Mouse (Mus musculus) liver, postnatal 0 days (tissue): ENCODE results near the gene Phf19. TPM values are rescaled to one million over a fixed set of nuclear protein-coding genes. Genes with fewer than 3 reads are reported as not detected.

Experiments
- ATAC-seq: fragments of 200-750 bp; cut with Nextera tagmentation; 2 replicates; pipeline ENCODE4 v1.8.0; 2017; ENCODE audit warnings: mild to moderate bottlenecking, moderate library complexity
- DNase-seq: peaks from one replicate; pipeline ENCODE4 v3.0.0-alpha.2; 2016
- H3K27ac ChIP-seq: fragments of 300-500 bp; sonication (generic); 2 replicates; pipeline ENCODE4 v1.5.1; 2014; ENCODE audit warnings: antibody characterized with exemption, moderate library complexity, mild to moderate bottlenecking, low read depth
- H3K27me3 ChIP-seq: fragments of 300-500 bp; sonication (generic); 2 replicates; pipeline ENCODE4 v1.6.1; 2014; ENCODE audit warnings: low read length, control low read depth, mixed read lengths; ENCODE audit not compliant: insufficient read depth
- H3K36me3 ChIP-seq: fragments of 300-500 bp; sonication (generic); replicated peaks from 2 replicates; pipeline ENCODE4 v1.6.1; 2014; ENCODE audit warnings: mild to moderate bottlenecking, control low read depth, low read length, moderate library complexity, mixed read lengths; ENCODE audit not compliant: insufficient read depth
- H3K4me1 ChIP-seq: fragments of 300-500 bp; sonication (generic); 2 replicates; pipeline ENCODE4 v1.6.1; 2014; ENCODE audit warnings: antibody characterized with exemption, mild to moderate bottlenecking, control low read depth; ENCODE audit not compliant: insufficient read depth
- H3K4me2 ChIP-seq: fragments of 300-500 bp; sonication (generic); 2 replicates; pipeline ENCODE4 v1.6.1; 2014; ENCODE audit warnings: low read depth, mild to moderate bottlenecking, low read length, moderate library complexity, mixed read lengths
- H3K4me3 ChIP-seq: fragments of 300-500 bp; sonication (generic); 2 replicates; pipeline ENCODE4 v1.5.1; 2014; ENCODE audit warnings: low read depth, low read length
- H3K9ac ChIP-seq: fragments of 300-500 bp; sonication (generic); replicated peaks from 2 replicates; pipeline ENCODE4 v1.6.1; 2014; ENCODE audit warnings: mild to moderate bottlenecking, moderate library complexity
- H3K9me3 ChIP-seq: fragments of 300-500 bp; sonication (generic); 2 replicates; pipeline ENCODE4 v1.6.1; 2016; ENCODE audit warnings: mild to moderate bottlenecking, control low read depth, low read length, mixed read lengths
- CTCF ChIP-seq: sonication (generic); IDR thresholded peaks from 2 replicates; pipeline ENCODE4 v1.5.1; 2016; ENCODE audit warnings: antibody characterized with exemption, low read depth
- EP300 ChIP-seq: IDR thresholded peaks from 2 replicates; pipeline ENCODE4 v1.6.1; 2016; ENCODE audit warnings: antibody characterized with exemption, low read depth, mild to moderate bottlenecking
- WGBS: fragments of 180-500 bp; shearing (Covaris S2); extraction: QIAGEN DNeasy Blood & Tissue Kit; methylation state at CpG from one replicate; pipeline ENCODE4 v1.1.7; 2014; ENCODE audit not compliant: insufficient replicate concordance; 5-methylcytosine and 5-hydroxymethylcytosine counted together
- polyA plus RNA-seq: library from polyadenylated mRNA; unstranded; fragments of >200 nt; fragmentation: Nextera tagmentation; extraction: Ambion mirVana; gene quantifications from 2 replicates; pipeline ENCODE4 v1.2.1, GENCODE M21; 2015

The Phf19 gene
- polyA plus RNA-seq, 1 experiment from 2014 or later: 1.1 TPM

- H3K4me3 ChIP-seq: no peak overlapping the region
- WGBS: 65% methylated on average over 11 of the region's 11 CpGs
- no peak overlapping the region for H3K9ac ChIP-seq
Observed at GRCm38 (mm10) chr2:34941061-34941675, 27.3 kb upstream of the Phf19 start.

GRCm38 (mm10) chr2:34940246-34940645 is 26.4 kb upstream of the Phf19 start:
- H3K36me3 ChIP-seq: no peaks in the 10 kb centered on the region
- DNase-seq: no peak
- H3K9ac ChIP-seq: no peak overlapping the region
- no peak overlapping the region for H3K4me3 ChIP-seq
- no peak for TF ChIP-seq CTCF
- no peak for TF ChIP-seq EP300
- no peak overlapping the region for H3K27ac ChIP-seq
- peaks cover 3% of the 10 kb centered on the region; the same call in 1 of the 2 replicates for H3K27me3 ChIP-seq
- 81% methylated on average over 5 of the region's 5 CpGs for WGBS
- H3K4me2 ChIP-seq: no peak overlapping the region
- no peaks in the 10 kb centered on the region for H3K9me3 ChIP-seq
- ATAC-seq: no peak
- peaks cover 21% of the 10 kb centered on the region for H3K4me1 ChIP-seq

More at GRCm38 (mm10) chr2:34941061-34941675, 27.3 kb upstream of the Phf19 start:
- H3K27ac ChIP-seq: no peak overlapping the region
- H3K4me2 ChIP-seq: no peak overlapping the region
- H3K36me3 ChIP-seq: no peaks in the 10 kb centered on the region
- H3K27me3 ChIP-seq: peaks cover 3% of the 10 kb centered on the region; the same call in 1 of the 2 replicates
- no peaks in the 10 kb centered on the region for H3K9me3 ChIP-seq
- TF ChIP-seq CTCF: no peak
- no peak for TF ChIP-seq EP300
- peaks cover 24% of the 10 kb centered on the region for H3K4me1 ChIP-seq
- ATAC-seq (no peak), DNase-seq (no peak)

DNA sequence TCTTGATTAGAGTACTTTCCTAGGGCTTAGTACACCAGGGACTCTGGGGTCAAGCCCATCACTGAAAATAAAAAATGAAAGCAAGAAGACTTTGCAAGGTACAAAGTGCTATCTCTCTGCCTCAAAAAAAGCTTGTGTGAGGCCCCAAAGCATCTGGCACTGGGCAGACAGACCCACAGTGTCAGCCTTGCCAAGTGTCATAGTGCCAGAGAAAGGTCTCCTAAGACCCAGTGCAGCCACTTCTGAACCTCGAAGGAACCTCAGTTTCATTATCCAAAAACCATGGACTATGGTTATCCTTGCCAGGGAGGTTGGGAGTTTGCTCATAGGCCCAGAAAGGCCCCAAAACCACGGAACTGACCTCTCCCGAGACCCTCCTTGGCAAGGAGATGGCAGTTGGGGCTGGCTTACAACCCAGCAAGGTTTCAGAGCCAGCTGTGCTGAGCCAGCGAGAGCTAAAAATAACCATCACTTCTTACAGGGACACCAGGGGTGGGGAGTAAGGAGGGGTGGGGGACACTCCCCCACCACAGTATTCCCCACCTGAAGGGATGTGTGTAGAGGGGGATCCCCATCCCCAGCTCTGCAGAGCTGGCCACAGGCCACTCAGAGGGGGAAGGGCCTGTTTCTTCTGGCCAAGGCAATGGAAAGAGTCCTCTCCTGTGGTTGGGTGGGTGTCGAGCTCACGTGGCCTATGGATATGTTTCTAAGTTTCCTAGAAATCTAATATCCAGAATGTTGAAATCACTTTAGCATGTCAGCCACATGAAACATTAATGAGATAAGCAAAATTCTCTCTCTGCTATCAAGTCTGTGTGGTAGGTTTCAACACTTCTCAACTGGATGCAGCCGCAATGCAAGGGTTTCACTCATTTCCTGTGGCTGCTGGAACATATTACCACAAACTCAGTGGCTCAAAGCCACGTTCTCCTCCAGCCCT is 24.7 kb upstream of the Phf19 start:
- Histone ChIP-seq H3K36me3 (no peaks in the 10 kb centered on the region), H3K27me3 (peaks cover 3% of the 10 kb centered on the region; the same call in 1 of the 2 replicates), H3K4me3 (no peak overlapping the region), H3K4me1 (peaks cover 13% of the 10 kb centered on the region), H3K27ac (peak overlapping the region; percentile 52), H3K9ac (no peak overlapping the region), H3K4me2 (peak overlapping the region; percentile 18; the same call in 1 of the 2 replicates), H3K9me3 (no peaks in the 10 kb centered on the region)
- TF ChIP-seq EP300: peak; percentile 37; the same call in 1 of the 2 replicates
- TF ChIP-seq CTCF: no peak
- DNase-seq (peak; percentile 25), ATAC-seq (peak; percentile 15; the same call in 1 of the 2 replicates)
- WGBS: 30% methylated on average over 8 of the region's 8 CpGs

DNA sequence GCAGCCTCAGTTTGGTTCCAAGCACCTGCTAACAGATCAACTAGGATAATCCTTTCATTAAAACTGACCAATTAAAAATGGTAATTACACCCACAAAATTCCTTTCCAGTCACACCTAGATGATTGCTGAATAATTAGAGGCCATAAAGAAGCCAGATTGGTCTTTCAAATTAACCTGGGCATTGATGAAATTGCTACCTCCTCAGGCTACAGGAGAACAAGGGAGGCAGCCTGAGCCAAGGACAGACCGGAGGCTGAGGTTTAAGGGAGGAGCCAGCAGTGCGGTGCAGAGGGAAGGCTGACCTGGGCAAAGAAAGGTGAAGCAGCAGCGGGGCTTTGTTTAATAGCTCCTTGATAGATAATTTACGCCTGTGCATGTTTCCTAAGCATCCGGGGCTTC is 23.6 kb upstream of the Phf19 start:
- Histone ChIP-seq H3K4me3 (no peak overlapping the region), H3K4me1 (peaks cover 13% of the 10 kb centered on the region), H3K27me3 (peaks cover 3% of the 10 kb centered on the region; the same call in 1 of the 2 replicates), H3K36me3 (no peaks in the 10 kb centered on the region), H3K4me2 (no peak overlapping the region), H3K27ac (no peak overlapping the region), H3K9ac (no peak overlapping the region), H3K9me3 (no peaks in the 10 kb centered on the region)
- DNase-seq: no peak
- TF ChIP-seq EP300: no peak
- TF ChIP-seq CTCF: no peak
- no peak for ATAC-seq
- WGBS: 36% methylated on average over 5 of the region's 5 CpGs

- Histone ChIP-seq H3K4me2 (no peak overlapping the region), H3K4me1 (no peaks in the 10 kb centered on the region), H3K4me3 (no peak overlapping the region), H3K9ac (no peak overlapping the region), H3K9me3 (no peaks in the 10 kb centered on the region), H3K36me3 (no peaks in the 10 kb centered on the region), H3K27ac (no peak overlapping the region), H3K27me3 (no peaks in the 10 kb centered on the region)
- no peak for TF ChIP-seq EP300
- 70% methylated on average over 5 of the region's 5 CpGs for WGBS
- no peak for ATAC-seq
- DNase-seq: no peak
Observed at GRCm38 (mm10) chr2:34927320-34927719, 13.5 kb upstream of the Phf19 start.

GRCm38 (mm10) chr2:34922729-34923128 is 8.9 kb upstream of the Phf19 start:
- no peaks in the 10 kb centered on the region for H3K27me3 ChIP-seq
- H3K4me3 ChIP-seq: no peak overlapping the region
- TF ChIP-seq EP300 (no peak), CTCF (no peak)
- no peaks in the 10 kb centered on the region for H3K36me3 ChIP-seq
- DNase-seq (no peak), ATAC-seq (no peak)
- H3K4me1 ChIP-seq: no peaks in the 10 kb centered on the region
- H3K9me3 ChIP-seq: no peaks in the 10 kb centered on the region
- 25% methylated on average over 2 of the region's 2 CpGs for WGBS
- no peak overlapping the region for H3K4me2 ChIP-seq
- H3K27ac ChIP-seq: no peak overlapping the region
- H3K9ac ChIP-seq: no peak overlapping the region
